Mouse (Mus musculus) ES-E14 (cell line): ENCODE measurements at regions not wholly inside any gene's neighbourhood (a gene's known extent, or its start where the extent isn't known, plus 50 kb on each side); places are given as distances from the start of the nearest gene placed in this dataset.

Source experiments
- DNase-seq: peaks from one replicate; pipeline ENCODE4 v3.0.0-alpha.2; 2013; ENCODE audit warnings: low read depth, low spot score
- H3K27ac ChIP-seq: 2 replicates; pipeline ENCODE4 v1.5.1; 2012; ENCODE audit warnings: low read depth, mild to moderate bottlenecking, low read length, moderate library complexity, mixed read lengths; ENCODE audit not compliant: poor library complexity, insufficient read depth, severe bottlenecking
- H3K36me3 ChIP-seq: 2 replicates; pipeline ENCODE4 v1.6.1; 2012; ENCODE audit warnings: mild to moderate bottlenecking, low read length, moderate library complexity, mixed read lengths; ENCODE audit not compliant: control insufficient read depth, poor library complexity, insufficient read depth, severe bottlenecking
- H3K4me1 ChIP-seq, 2 experiments: fragments of 150-350 bp in 1 of 2; sonication (generic) in 1 of 2; 2 replicates each; pipeline ENCODE4 v1.6.1; 2012; ENCODE audit warnings: low read length in 2 of 2, mild to moderate bottlenecking in 1 of 2, mixed read lengths in 1 of 2; ENCODE audit not compliant: control insufficient read depth in 2 of 2, insufficient read depth in 2 of 2, poor library complexity in 1 of 2
- H3K4me3 ChIP-seq, 2 experiments: fragments of 150-350 bp in 1 of 2; sonication (generic) in 1 of 2; 2 replicates each; pipeline ENCODE4 v1.5.1; 2012; ENCODE audit warnings: low read length in 2 of 2, low read depth in 1 of 2, mild to moderate bottlenecking in 1 of 2, mixed read lengths in 1 of 2; ENCODE audit not compliant: insufficient read depth in 1 of 2, poor library complexity in 1 of 2, severe bottlenecking in 1 of 2
- H3K9ac ChIP-seq: 2 replicates; pipeline ENCODE4 v1.6.1; 2012; ENCODE audit warnings: low read depth, mild to moderate bottlenecking, low read length, mixed read lengths; ENCODE audit not compliant: poor library complexity, insufficient read depth, severe bottlenecking
- H3K9me3 ChIP-seq: fragments of 150-350 bp; sonication (generic); 2 replicates; pipeline ENCODE4 v1.6.1; 2012; ENCODE audit warnings: low read depth, mild to moderate bottlenecking, low read length; ENCODE audit not compliant: control insufficient read depth, insufficient read depth
- CHD2 ChIP-seq: IDR thresholded peaks from 2 replicates; pipeline ENCODE4 v1.6.1; 2014; ENCODE audit warnings: mild to moderate bottlenecking, low read depth, low read length, inconsistent platforms
- HCFC1 ChIP-seq: IDR thresholded peaks from 2 replicates; pipeline ENCODE4 v1.6.1; 2012; ENCODE audit warnings: low read length, inconsistent platforms, borderline replicate concordance; ENCODE audit not compliant: insufficient read depth
- MAFK ChIP-seq: IDR thresholded peaks from 2 replicates; pipeline ENCODE4 v1.6.1; 2014; ENCODE audit warnings: mild to moderate bottlenecking, low read depth, low read length, inconsistent platforms; ENCODE audit not compliant: insufficient read depth
- ZC3H11A ChIP-seq: IDR thresholded peaks from 2 replicates; pipeline ENCODE4 v1.6.1; 2012; ENCODE audit warnings: low read depth, mild to moderate bottlenecking, inconsistent platforms, low read length, borderline replicate concordance
- ZNF384 ChIP-seq: IDR thresholded peaks from 2 replicates; pipeline ENCODE4 v1.6.1; 2012; ENCODE audit warnings: low read depth, low read length, inconsistent platforms
- in situ Hi-C, 2 experiments: fragments of 600-800 bp; cut with MboI; formaldehyde crosslinking; loops; one replicate each; pipeline ENCODE4 v1.15.1; 2025; ENCODE audit warnings: low sequenced_read_pairs in 2 of 2, inconsistent platforms in 1 of 2; ENCODE audit not compliant: unreplicated experiment in 2 of 2

- no peak for DNase-seq
- no peak overlapping the region for H3K4me3 ChIP-seq
- no peak overlapping the region for H3K27ac ChIP-seq
- TF ChIP-seq ZNF384: no peak
- no peak for TF ChIP-seq HCFC1
- no peak for TF ChIP-seq MAFK
- TF ChIP-seq ZC3H11A: no peak
- no peak for TF ChIP-seq CHD2
- H3K9me3 ChIP-seq: no peaks in the 10 kb centered on the region
- in situ Hi-C loops: no loop called here
- no peaks in the 10 kb centered on the region for H3K36me3 ChIP-seq
- peaks cover 0 to 3% of the 10 kb centered on the region in 2 experiments; a peak in 2 of 4 replicates for H3K4me1 ChIP-seq
- H3K9ac ChIP-seq: no peak overlapping the region
These were observed 62.7 kb downstream of the Lrrc30 start for GRCm38 (mm10) chr17:67569865-67570264.

GRCm38 (mm10) chr17:67566216-67566615, 66.3 kb downstream of the Lrrc30 start:
- no peak overlapping the region for H3K27ac ChIP-seq
- no peak for TF ChIP-seq ZC3H11A
- no peak for TF ChIP-seq MAFK
- no peak for TF ChIP-seq HCFC1
- TF ChIP-seq CHD2: no peak
- no peak for TF ChIP-seq ZNF384
- no peaks in the 10 kb centered on the region for H3K36me3 ChIP-seq
- DNase-seq: no peak
- in situ Hi-C loops: no loop called here
- H3K4me1 ChIP-seq: peaks cover 0 to 3% of the 10 kb centered on the region in 2 experiments; a peak in 2 of 4 replicates
- H3K4me3 ChIP-seq: no peak overlapping the region
- H3K9ac ChIP-seq: no peak overlapping the region
- H3K9me3 ChIP-seq: no peaks in the 10 kb centered on the region

DNA sequence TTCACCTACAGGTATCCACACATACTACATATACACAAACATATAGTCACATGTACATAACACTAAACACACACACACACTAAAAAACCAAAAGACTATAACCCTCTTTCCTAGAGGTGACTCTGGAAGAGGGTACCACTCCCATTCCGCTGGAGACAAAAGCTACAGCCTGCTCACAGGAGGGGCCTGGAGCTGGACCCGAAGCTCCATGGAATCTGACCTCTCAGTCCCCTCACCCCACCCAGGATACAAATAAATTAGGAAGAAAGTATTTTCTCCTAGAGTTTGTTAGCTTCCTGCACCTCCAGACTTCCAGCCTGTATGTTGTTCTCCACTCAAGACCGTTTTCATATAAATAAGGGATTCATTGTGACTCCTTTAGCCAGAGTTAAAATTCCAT, 66.8 kb downstream of the Lrrc30 start:
- Histone ChIP-seq H3K9ac (no peak overlapping the region), H3K4me1 (peaks cover 0 to 3% of the 10 kb centered on the region in 2 experiments; a peak in 2 of 4 replicates), H3K36me3 (no peaks in the 10 kb centered on the region), H3K9me3 (no peaks in the 10 kb centered on the region), H3K4me3 (no peak overlapping the region), H3K27ac (no peak overlapping the region)
- DNase-seq: no peak
- in situ Hi-C loops: no loop called here
- no peak for TF ChIP-seq ZNF384
- TF ChIP-seq ZC3H11A: no peak
- TF ChIP-seq MAFK: no peak

DNA sequence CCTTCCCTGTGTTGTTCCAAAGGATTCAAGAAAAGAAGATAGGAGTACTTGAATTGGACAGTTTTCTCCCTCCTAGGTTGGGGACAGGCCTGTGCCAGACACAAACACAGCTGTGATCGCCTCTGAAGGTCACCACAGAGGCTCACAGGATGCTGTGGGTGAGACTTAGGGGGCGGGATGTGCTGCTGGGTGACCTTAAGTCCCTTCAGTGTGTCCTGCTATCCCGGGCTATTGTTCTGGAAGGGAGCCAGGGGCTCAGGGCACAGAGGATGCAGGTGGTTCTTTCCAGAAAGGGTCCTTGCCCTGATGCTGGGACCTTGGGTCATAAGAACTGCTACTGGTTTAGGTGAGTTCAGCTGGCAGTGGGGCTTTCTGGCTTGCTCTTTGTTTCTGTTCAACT, 67.7 kb downstream of the Lrrc30 start:
- Histone ChIP-seq H3K36me3 (no peaks in the 10 kb centered on the region), H3K27ac (no peak overlapping the region), H3K9ac (no peak overlapping the region), H3K4me1 (peaks cover 0 to 3% of the 10 kb centered on the region in 2 experiments; a peak in 2 of 4 replicates), H3K4me3 (no peak overlapping the region), H3K9me3 (no peaks in the 10 kb centered on the region)
- TF ChIP-seq ZNF384 (no peak), MAFK (no peak), ZC3H11A (no peak), CHD2 (no peak), HCFC1 (no peak)
- DNase-seq: no peak
- in situ Hi-C loops: no loop called here

DNA sequence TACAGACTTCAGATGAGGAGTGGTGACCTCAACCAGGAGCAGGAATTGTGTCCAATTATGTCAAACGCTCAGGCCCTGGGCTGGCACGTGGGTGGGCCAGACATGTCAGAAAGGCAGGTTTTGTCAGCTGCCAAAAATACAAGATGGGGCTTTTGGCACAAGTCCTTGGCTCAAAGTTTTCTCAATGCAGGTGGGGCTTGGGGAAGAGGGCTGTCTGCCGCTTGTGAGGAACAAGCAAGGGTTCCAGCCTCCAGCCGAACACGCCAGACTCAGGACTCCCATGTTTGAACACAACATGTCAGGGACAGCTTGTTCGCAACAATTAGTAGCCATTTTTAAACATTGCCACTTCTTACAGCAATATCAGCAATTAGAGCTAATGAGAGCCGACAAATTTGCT, 69.5 kb downstream of the Lrrc30 start:
- Histone ChIP-seq H3K9ac (no peak overlapping the region), H3K36me3 (no peaks in the 10 kb centered on the region), H3K27ac (no peak overlapping the region), H3K9me3 (no peaks in the 10 kb centered on the region), H3K4me3 (no peak overlapping the region), H3K4me1 (peaks cover 0 to 3% of the 10 kb centered on the region in 2 experiments; a peak in 2 of 4 replicates)
- in situ Hi-C loops: no loop called here
- no peak for DNase-seq
- TF ChIP-seq CHD2 (no peak), MAFK (no peak), ZC3H11A (no peak), ZNF384 (no peak), HCFC1 (no peak)
